27 mouse cellular contexts compared by ENCODE assay signal in genomic region chr1:43144338-43144906, GRCm38 (mm10). TPM values are rescaled to one million over a fixed set of nuclear protein-coding genes. Genes with fewer than 3 reads are reported as not detected.
DNase-seq lines count a peak whose midpoint lies in the region; ATAC-seq and TF ChIP-seq lines count a peak whose summit lies in the region.
"Had no signal": no experiment of that assay in that cellular context is flagged by ENCODE, and none has a peak within 500 bp of the region (broad histone marks: within the 10 kb centered on the region; RNA-seq: fewer than 3 reads in every experiment).

No protein-coding gene starts in this region.

- 83% methylated on average over 8 of the region's 8 CpGs for WGBS in heart, embryonic 12.5 days
- 85% methylated on average over 8 of the region's 8 CpGs for WGBS in heart, embryonic 11.5 days (ENCODE audit: insufficient replicate concordance)
- 67% methylated on average over 8 of the region's 8 CpGs for WGBS in heart, postnatal 0 days

- no peak for TF ChIP-seq RAD21 in CH12.LX (IDR thresholded peaks at IDR 0.05; ENCODE audit: low read depth, low read length)

- no peaks in the 10 kb centered on the region for H3K9me3 ChIP-seq in heart, embryonic 12.5 days (replicated peaks)
- no peaks in the 10 kb centered on the region for H3K9me3 ChIP-seq in heart, embryonic 11.5 days (replicated peaks; ENCODE audit: control insufficient read depth, low read length)
- H3K9me3 ChIP-seq in heart, postnatal 0 days (replicated peaks; ENCODE audit: control insufficient read depth, low read length) = no peaks in the 10 kb centered on the region
- no peaks in the 10 kb centered on the region for H3K9me3 ChIP-seq in CH12.LX (replicated peaks; ENCODE audit: low read length)
- H3K9me3 ChIP-seq: embryonic facial prominence, embryonic 10.5 days; embryonic facial prominence, embryonic 15.5 days; kidney, embryonic 15.5 days; limb, embryonic 13.5 days; liver, embryonic 12.5 days; stomach, embryonic 15.5 days had no signal

- no peak for TF ChIP-seq POLR2A in CH12.LX (IDR thresholded peaks at IDR 0.05; ENCODE audit: low read depth, low read length)

- in situ Hi-C loops in CH12.LX (cut with MboI; ENCODE audit: low pct_ligation_motif_present, low pct_unique_long_range_greater_than_20kb, low sequenced_read_pairs) = loop anchor here (5.0 to 25.0 kb wide), 3 partner anchors 123 to 593 kb away; partner anchors contain the start of gene 1500015O10Rik

- no peak for TF ChIP-seq CTCF in heart, postnatal 0 days (IDR thresholded peaks at IDR 0.05; ENCODE audit: low read depth)
- no peak for TF ChIP-seq CTCF in CH12.LX (conservative IDR thresholded peaks at IDR 0.05 in 1 of 2, IDR thresholded peaks at IDR 0.05 in 1 of 2; ENCODE audit: low read depth in 2 of 2, low read length in 2 of 2)
- TF ChIP-seq CTCF in gastrocnemius, adult 2 months (IDR thresholded peaks at IDR 0.05) = no peak

- H3K27ac ChIP-seq in heart, embryonic 12.5 days (ENCODE audit: poor library complexity, severe bottlenecking) = peak overlapping the region; percentile 9; the same call in 1 of the 2 replicates
- no peak overlapping the region for H3K27ac ChIP-seq in heart, embryonic 11.5 days (ENCODE audit: low read depth, low read length)
- H3K27ac ChIP-seq in heart, postnatal 0 days (ENCODE audit: low read depth) = peak overlapping the region; percentile 23
- peak overlapping the region; percentile 96 for H3K27ac ChIP-seq in CH12.LX (ENCODE audit: insufficient read depth, low read depth)
- H3K27ac ChIP-seq in gastrocnemius, adult 2 months = no peak overlapping the region
- H3K27ac ChIP-seq: embryonic facial prominence, embryonic 10.5 days; embryonic facial prominence, embryonic 15.5 days; hindbrain, embryonic 14.5 days; kidney, embryonic 15.5 days; limb, embryonic 13.5 days; liver, embryonic 12.5 days had no signal

- intact Hi-C loops in gastrocnemius, adult 2 months (cut with DNase I) = loop anchor here (5.0 kb wide), 1 partner anchor 68 kb away; no protein-coding TSS in a partner anchor

- 0 out of 2 replicates have a peak overlapping the region, but pooled peaks have one; percentile 14 for H3K9ac ChIP-seq in heart, embryonic 12.5 days
- no peak overlapping the region for H3K9ac ChIP-seq in heart, embryonic 11.5 days (ENCODE audit: low read depth, low read length)
- peak overlapping the region; percentile 20; the same call in 1 of the 2 replicates for H3K9ac ChIP-seq in heart, postnatal 0 days (replicated peaks; ENCODE audit: low read depth, low read length)
- peak overlapping the region; percentile 10 for H3K9ac ChIP-seq in CH12.LX (ENCODE audit: insufficient read depth, low read depth)
- H3K9ac ChIP-seq: embryonic facial prominence, embryonic 15.5 days; hindbrain, embryonic 14.5 days; kidney, embryonic 15.5 days; limb, embryonic 13.5 days; liver, embryonic 12.5 days; liver, postnatal 0 days; stomach, embryonic 15.5 days had no signal

- peaks cover 72% of the 10 kb centered on the region for H3K36me3 ChIP-seq in heart, embryonic 12.5 days
- peaks cover 9% of the 10 kb centered on the region for H3K36me3 ChIP-seq in heart, embryonic 11.5 days (ENCODE audit: control insufficient read depth, insufficient read depth, low read length)
- peaks cover 77% of the 10 kb centered on the region for H3K36me3 ChIP-seq in heart, postnatal 0 days (replicated peaks; ENCODE audit: control insufficient read depth, insufficient read depth, low read length)
- H3K36me3 ChIP-seq in CH12.LX (replicated peaks in 1 of 2; ENCODE audit: control insufficient read depth in 1 of 2, insufficient read depth in 1 of 2, low read length in 1 of 2) = no peaks in the 10 kb centered on the region
- H3K36me3 ChIP-seq: embryonic facial prominence, embryonic 10.5 days; embryonic facial prominence, embryonic 15.5 days; liver, embryonic 12.5 days had no signal

- no peak overlapping the region for H3K4me2 ChIP-seq in heart, embryonic 12.5 days
- H3K4me2 ChIP-seq in heart, embryonic 11.5 days = no peak overlapping the region
- H3K4me2 ChIP-seq in heart, postnatal 0 days (ENCODE audit: low read depth, low read length) = no peak overlapping the region
- H3K4me2 ChIP-seq in CH12.LX (ENCODE audit: insufficient read depth, low read depth, poor library complexity, severe bottlenecking) = peak overlapping the region; percentile 54
- H3K4me2 ChIP-seq: embryonic facial prominence, embryonic 15.5 days; hindbrain, embryonic 14.5 days; kidney, embryonic 15.5 days; limb, embryonic 13.5 days; liver, embryonic 12.5 days; midbrain, embryonic 11.5 days; stomach, embryonic 15.5 days had no signal

- dilution Hi-C loops in CH12.LX (cut with MboI; ENCODE audit: extremely low pct_ligation_motif_present, extremely low pct_unique_long_range_greater_than_20kb, low sequenced_read_pairs) = no loop called here

- no peaks in the 10 kb centered on the region for H3K79me2 ChIP-seq in CH12.LX (replicated peaks; ENCODE audit: control insufficient read depth, extremely low read depth, insufficient read depth, poor library complexity, severe bottlenecking)

- peak; percentile 54 for DNase-seq in adrenal gland, adult 2 months
- no peak for DNase-seq in adrenal gland, postnatal 25 days
- no peak for DNase-seq in heart, postnatal 0 days (ENCODE audit: low spot score)
- no peak for DNase-seq in heart, adult 9 months (ENCODE audit: low spot score in 2 of 2)
- DNase-seq in CH12.LX (ENCODE audit: extremely low read depth) = peak; percentile 54
- no peak for DNase-seq in gastrocnemius, adult 2 months
- DNase-seq: cerebellum, adult 8-10 months; cerebellum, postnatal 25 days; kidney, adult 11 months; kidney, postnatal 25 days; liver, postnatal 0 days; lung, postnatal 36 days; thymus, postnatal 25 days had no signal

- no peaks in the 10 kb centered on the region for H3K27me3 ChIP-seq in heart, embryonic 12.5 days (replicated peaks)
- H3K27me3 ChIP-seq in heart, embryonic 11.5 days (ENCODE audit: control insufficient read depth, insufficient read depth, low read length) = no peaks in the 10 kb centered on the region
- no peaks in the 10 kb centered on the region for H3K27me3 ChIP-seq in heart, postnatal 0 days (ENCODE audit: control insufficient read depth, insufficient read depth, low read length)
- H3K27me3 ChIP-seq in CH12.LX (replicated peaks) = no peaks in the 10 kb centered on the region
- H3K27me3 ChIP-seq: embryonic facial prominence, embryonic 15.5 days; kidney, embryonic 15.5 days; limb, embryonic 13.5 days; liver, embryonic 12.5 days; stomach, embryonic 15.5 days had no signal

- H3K4me3 ChIP-seq in heart, embryonic 12.5 days = no peak overlapping the region
- H3K4me3 ChIP-seq in heart, embryonic 11.5 days (ENCODE audit: low read depth, low read length) = no peak overlapping the region
- no peak overlapping the region for H3K4me3 ChIP-seq in heart, postnatal 0 days (ENCODE audit: low read depth, low read length)
- no peak overlapping the region for H3K4me3 ChIP-seq in CH12.LX (replicated peaks in 1 of 3; ENCODE audit: low read depth in 2 of 3, low read length in 2 of 3, poor library complexity in 1 of 3)
- H3K4me3 ChIP-seq in gastrocnemius, adult 2 months = no peak overlapping the region
- H3K4me3 ChIP-seq: embryonic facial prominence, embryonic 10.5 days; embryonic facial prominence, embryonic 15.5 days; kidney, embryonic 15.5 days; limb, embryonic 13.5 days; liver, embryonic 12.5 days; stomach, embryonic 15.5 days had no signal

- H3K4me1 ChIP-seq in heart, embryonic 12.5 days (replicated peaks) = peaks cover 69% of the 10 kb centered on the region
- H3K4me1 ChIP-seq in heart, embryonic 11.5 days (ENCODE audit: control insufficient read depth, insufficient read depth, low read length) = peaks cover 18% of the 10 kb centered on the region
- peaks cover 50% of the 10 kb centered on the region for H3K4me1 ChIP-seq in heart, postnatal 0 days (ENCODE audit: control insufficient read depth, insufficient read depth)
- H3K4me1 ChIP-seq in CH12.LX (ENCODE audit: control insufficient read depth in 1 of 2, insufficient read depth in 2 of 2) = peaks cover 18 to 30% of the 10 kb centered on the region in 2 experiments
- H3K4me1 ChIP-seq: embryonic facial prominence, embryonic 10.5 days; limb, embryonic 13.5 days; liver, embryonic 12.5 days had no signal

- no peak for ATAC-seq in heart, embryonic 12.5 days (ENCODE audit: insufficient number of reproducible peaks, low FRiP score)
- no peak for ATAC-seq in heart, embryonic 11.5 days (replicated peaks; ENCODE audit: insufficient number of reproducible peaks, low FRiP score, low TSS enrichment)
- no peak for ATAC-seq in heart, postnatal 0 days (ENCODE audit: insufficient read depth, low read depth)
- ATAC-seq: forebrain, embryonic 14.5 days; inflammation-experienced regulatory T-cells, adult 6 months; liver, embryonic 12.5 days; liver, postnatal 0 days; midbrain, embryonic 16.5 days had no signal

- TF ChIP-seq EP300 in heart, postnatal 0 days (IDR thresholded peaks at IDR 0.05; ENCODE audit: low read depth) = no peak
- TF ChIP-seq EP300 in CH12.LX (IDR thresholded peaks at IDR 0.05; ENCODE audit: low read length) = peak; percentile 42; the same call in 1 of the 2 replicates

RNA-seq across cellular contexts. Expression of gene AI597479, which starts 45.9 kb away (rescaled TPM):
- total RNA-seq in adrenal gland, adult 2 months (2021) = 10 to 100 TPM; 15.3 to 16.5 TPM
- 1.6 TPM in 2 replicates for polyA plus RNA-seq in adrenal gland, adult 2 months (2012; rRNA removed)
- 18.7 and 20.0 TPM in 2 replicates for total RNA-seq in adrenal gland, postnatal 25 days (2021)
- polyA plus RNA-seq in heart, embryonic 12.5 days (2016; fragmentation: Nextera tagmentation; extraction: Ambion mirVana) = 25.7 and 27.8 TPM in 2 replicates
- polyA plus RNA-seq in heart, embryonic 11.5 days (2014; fragmentation: Nextera tagmentation; extraction: Ambion mirVana) = 22.4 and 29.8 TPM in 2 replicates
- total RNA-seq in heart, postnatal 0 days (2014; rRNA removed; ENCODE audit: low replicate concordance) = 14.8 and 18.5 TPM in 2 replicates
- 15.4 and 17.1 TPM in 2 replicates for polyA plus RNA-seq in heart, postnatal 0 days (2015; fragmentation: Nextera tagmentation; extraction: Ambion mirVana)
- total RNA-seq in CH12.LX (2012; rRNA removed) (20.9 and 22.6 TPM in 2 replicates), CH12.LX (2014; rRNA removed) (39.8 and 42.6 TPM in 2 replicates)
- polyA plus RNA-seq in CH12.LX (2012; ENCODE audit: insufficient read length, low read depth) = 18.4 and 19.5 TPM in 2 replicates
- total RNA-seq in gastrocnemius, adult 2 months (2021) = 10 to 100 TPM; 14.2 to 20.9 TPM

RNA-seq across cellular contexts. Expression of gene Tgfbrap1, which starts 46.0 kb away (rescaled TPM):
- 10 to 100 TPM; 31.7 to 32.2 TPM for total RNA-seq in adrenal gland, adult 2 months (2021)
- 20.4 and 21.2 TPM in 2 replicates for polyA plus RNA-seq in adrenal gland, adult 2 months (2012; rRNA removed)
- total RNA-seq in adrenal gland, postnatal 25 days (2021) = 31.9 and 35.9 TPM in 2 replicates
- polyA plus RNA-seq in heart, embryonic 12.5 days (2016; fragmentation: Nextera tagmentation; extraction: Ambion mirVana) = 9.6 and 10.6 TPM in 2 replicates
- 8.6 and 8.7 TPM in 2 replicates for polyA plus RNA-seq in heart, embryonic 11.5 days (2014; fragmentation: Nextera tagmentation; extraction: Ambion mirVana)
- total RNA-seq in heart, postnatal 0 days (2014; rRNA removed; ENCODE audit: low replicate concordance) = 8.7 and 18.7 TPM in 2 replicates
- 3.6 and 4.5 TPM in 2 replicates for polyA plus RNA-seq in heart, postnatal 0 days (2015; fragmentation: Nextera tagmentation; extraction: Ambion mirVana)
- total RNA-seq in CH12.LX (2012; rRNA removed) = 6.0 and 7.6 TPM in 2 replicates
- 3.1 and 3.8 TPM in 2 replicates for total RNA-seq in CH12.LX (2014; rRNA removed)
- 8.0 and 8.4 TPM in 2 replicates for polyA plus RNA-seq in CH12.LX (2012; ENCODE audit: insufficient read length, low read depth)
- 10 to 100 TPM; 13.0 to 13.1 TPM for total RNA-seq in gastrocnemius, adult 2 months (2021)

RNA-seq across cellular contexts. Expression of gene Fhl2, which starts 52.4 kb away (rescaled TPM):
- 10 to 100 TPM; 20.0 to 37.1 TPM for total RNA-seq in adrenal gland, adult 2 months (2021)
- 15.4 and 16.0 TPM in 2 replicates for polyA plus RNA-seq in adrenal gland, adult 2 months (2012; rRNA removed)
- 17.3 and 22.9 TPM in 2 replicates for total RNA-seq in adrenal gland, postnatal 25 days (2021)
- 203 and 205 TPM in 2 replicates for polyA plus RNA-seq in heart, embryonic 12.5 days (2016; fragmentation: Nextera tagmentation; extraction: Ambion mirVana)
- 181 and 186 TPM in 2 replicates for polyA plus RNA-seq in heart, embryonic 11.5 days (2014; fragmentation: Nextera tagmentation; extraction: Ambion mirVana)
- 2,555 and 2,942 TPM in 2 replicates for total RNA-seq in heart, postnatal 0 days (2014; rRNA removed; ENCODE audit: low replicate concordance)
- 974 and 1,129 TPM in 2 replicates for polyA plus RNA-seq in heart, postnatal 0 days (2015; fragmentation: Nextera tagmentation; extraction: Ambion mirVana)
- total RNA-seq in CH12.LX (2012; rRNA removed) (0.21 TPM in 1 of 2 replicates, not detected in the other), CH12.LX (2014; rRNA removed) (0.13 TPM in 1 of 2 replicates, not detected in the other)
- polyA plus RNA-seq in CH12.LX (2012; ENCODE audit: insufficient read length, low read depth) = 0.14 TPM in 1 of 2 replicates, not detected in the other
- total RNA-seq in gastrocnemius, adult 2 months (2021) = 1 to 10 TPM; 3.0 to 8.3 TPM
- total RNA-seq: hematopoietic stem cell, adult 5-6 weeks had no signal

Comparison
In these comparisons a context has a peak if more than half of its experiments do, and no peak if none do; other contexts are left out.
1. DNase-seq: peak in adrenal gland, adult 2 months (single experiment) and CH12.LX (single experiment); none in adrenal gland, postnatal 25 days (single experiment), heart, postnatal 0 days (single experiment), heart, adult 9 months (0 of 2) and gastrocnemius, adult 2 months (single experiment).
2. H3K27ac ChIP-seq: peak in heart, embryonic 12.5 days (single experiment), heart, postnatal 0 days (single experiment) and CH12.LX (single experiment); none in heart, embryonic 11.5 days (single experiment) and gastrocnemius, adult 2 months (single experiment).
3. RNA of gene Fhl2, which starts 52.4 kb away (total RNA-seq): 2,555 to 2,942 TPM in heart, postnatal 0 days; 20.0 to 37.1 TPM in adrenal gland, adult 2 months, 17.3 to 22.9 TPM in adrenal gland, postnatal 25 days, 3.0 to 8.3 TPM in gastrocnemius, adult 2 months and 0.13 to 0.21 TPM in CH12.LX; every median in the first group is over 10 times any median in the second.